Mouse (Mus musculus) cortical plate, adult 2 months (tissue): ENCODE results near the gene Slc7a5.

Experiments
- CTCF ChIP-seq: fragments of 200-500 bp; IDR thresholded peaks from 2 replicates; pipeline ENCODE4 v1.5.1; 2011; ENCODE audit warnings: mild to moderate bottlenecking, control low read depth, low read length; ENCODE audit not compliant: insufficient read depth; ENCODE audit errors: extremely low read depth
- POLR2A ChIP-seq: fragments of 200-500 bp; IDR thresholded peaks from 2 replicates; pipeline ENCODE4 v1.6.1; 2011; ENCODE audit warnings: mild to moderate bottlenecking, low read length, control low read depth; ENCODE audit not compliant: insufficient read depth; ENCODE audit errors: extremely low read depth

DNA sequence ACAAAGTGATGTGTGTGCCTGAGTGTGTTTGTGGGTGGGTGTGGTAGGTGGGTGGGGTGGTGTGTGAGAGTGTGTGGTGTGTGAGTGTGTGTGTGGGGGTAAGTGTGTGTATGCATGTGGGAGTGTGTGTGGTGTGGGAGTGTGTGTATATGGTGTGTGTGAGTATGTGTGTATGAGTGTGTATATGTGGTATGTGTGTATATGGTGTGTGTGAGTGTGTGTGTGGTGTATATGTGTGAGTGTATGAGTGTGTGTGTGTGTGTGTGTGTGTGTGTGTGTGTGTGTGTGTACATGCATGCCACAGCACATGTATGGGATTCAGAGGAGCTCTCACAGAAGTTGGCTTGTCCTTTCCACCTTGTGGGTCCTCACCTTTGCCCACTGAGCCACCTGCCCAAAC, 60.7 kb downstream of the Slc7a5 start:
- no peak for TF ChIP-seq CTCF
- TF ChIP-seq POLR2A, result no peak
